Mouse (Mus musculus) embryonic fibroblast, embryonic 13.5 days (primary cell): Measurements from ENCODE around the gene Psmb6. TPM values are rescaled to one million over a fixed set of nuclear protein-coding genes. Genes with fewer than 3 reads are reported as not detected.
"Not testable (repeated sequence)": the region's sequence is repeated elsewhere in the genome, so short reads cannot be mapped to it uniquely, and the experiment has no call there.

Experiments used
- H3K27ac ChIP-seq: 2 replicates; pipeline ENCODE4 v1.5.1; 2012; ENCODE audit warnings: low read length, control low read depth, inconsistent platforms; ENCODE audit not compliant: insufficient read depth
- H3K4me1 ChIP-seq: 2 replicates; pipeline ENCODE4 v1.6.1; 2011; ENCODE audit warnings: low read length; ENCODE audit not compliant: control insufficient read depth, insufficient read depth
- H3K4me3 ChIP-seq: 2 replicates; pipeline ENCODE4 v1.5.1; 2011; ENCODE audit warnings: mild to moderate bottlenecking, control low read depth, low read length; ENCODE audit not compliant: insufficient read depth
- CTCF ChIP-seq: IDR thresholded peaks from 2 replicates; pipeline ENCODE4 v1.5.1; 2011; ENCODE audit warnings: mild to moderate bottlenecking, control low read depth, low read length, moderate library complexity, borderline replicate concordance; ENCODE audit not compliant: insufficient read depth
- POLR2A ChIP-seq: IDR thresholded peaks from 2 replicates; pipeline ENCODE4 v1.6.1; 2011; ENCODE audit warnings: low read depth, mild to moderate bottlenecking, control low read depth, low read length, moderate library complexity
- polyA plus RNA-seq: library from polyadenylated mRNA; stranded (reverse); fragments of >200 nt; gene quantifications from 2 replicates; pipeline ENCODE4 v1.2.4, GENCODE M21; 2011; ENCODE audit warnings: low read depth; ENCODE audit not compliant: missing spikeins, insufficient read length

Psmb6 gene
- polyA plus RNA-seq, 1 experiment: 177 TPM

DNA sequence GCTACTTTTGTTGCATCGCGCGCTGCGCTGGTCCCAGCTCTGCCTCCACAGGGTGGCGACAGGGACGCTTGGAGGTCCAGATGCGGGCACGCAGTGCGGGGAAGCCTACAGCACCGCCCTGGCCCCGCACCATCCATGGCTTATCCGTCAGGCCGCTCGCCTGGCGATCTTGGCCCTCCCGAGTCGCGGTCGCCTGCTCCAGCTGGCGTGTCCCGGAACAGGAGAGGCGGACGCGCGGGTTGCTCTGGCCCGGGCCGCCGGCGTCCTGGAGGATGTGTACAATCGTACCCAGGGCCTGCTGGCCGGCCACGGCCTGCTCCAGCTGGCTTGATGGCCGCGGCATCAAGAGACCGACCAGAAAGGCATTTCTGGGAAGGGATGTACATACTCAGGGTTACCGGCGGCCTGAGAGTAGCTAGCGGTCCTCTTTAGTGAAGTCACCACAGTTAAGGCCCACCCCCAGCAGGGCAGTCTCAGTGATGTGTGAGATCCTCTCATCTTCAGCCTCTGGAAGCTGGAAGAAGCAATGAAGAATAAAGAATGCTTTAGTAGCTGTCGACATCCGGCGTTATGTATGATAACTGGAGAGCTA is 4.9 kb upstream of the Psmb6 start:
- Histone ChIP-seq H3K4me3 (no peak overlapping the region), H3K4me1 (no peaks in the 10 kb centered on the region), H3K27ac (no peak overlapping the region)
- peak; percentile 6; the same call in 1 of the 2 replicates for TF ChIP-seq CTCF
- TF ChIP-seq POLR2A: peak; percentile 35; the same call in 1 of the 2 replicates

DNA sequence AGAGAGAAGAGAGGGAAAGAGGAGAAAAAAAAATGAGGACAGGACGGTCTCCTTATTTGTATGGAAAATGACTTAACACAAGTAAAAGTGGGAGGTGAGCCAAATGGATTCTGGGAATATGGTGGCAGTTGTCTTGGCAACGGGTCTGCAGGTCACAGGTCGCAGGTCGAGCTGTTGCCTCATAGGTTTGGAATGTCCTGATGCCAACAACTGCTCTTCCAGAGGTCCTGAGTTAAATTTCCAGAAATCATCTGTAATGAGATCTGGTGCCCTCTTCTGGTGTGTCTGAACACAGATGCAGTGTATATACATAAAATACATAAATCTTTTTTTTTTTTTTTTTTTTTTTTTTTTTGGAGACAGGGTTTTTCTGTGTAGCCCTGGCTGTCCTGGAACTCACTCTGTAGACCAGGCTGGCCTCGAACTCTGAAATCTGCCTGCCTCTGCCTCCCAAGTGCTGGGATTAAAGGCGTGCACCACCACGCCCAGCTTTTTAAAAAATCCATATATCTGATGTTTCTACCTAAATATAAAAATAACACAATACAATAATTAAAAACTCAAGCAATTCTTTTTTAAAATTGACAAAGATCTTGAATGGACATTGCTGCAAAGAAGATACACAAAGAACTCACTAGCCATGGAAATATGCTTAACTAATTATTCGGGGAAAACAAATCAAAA is 1.7 kb upstream of the Psmb6 start:
- not testable (repeated sequence) for H3K4me3 ChIP-seq, H3K27ac ChIP-seq, H3K4me1 ChIP-seq

DNA sequence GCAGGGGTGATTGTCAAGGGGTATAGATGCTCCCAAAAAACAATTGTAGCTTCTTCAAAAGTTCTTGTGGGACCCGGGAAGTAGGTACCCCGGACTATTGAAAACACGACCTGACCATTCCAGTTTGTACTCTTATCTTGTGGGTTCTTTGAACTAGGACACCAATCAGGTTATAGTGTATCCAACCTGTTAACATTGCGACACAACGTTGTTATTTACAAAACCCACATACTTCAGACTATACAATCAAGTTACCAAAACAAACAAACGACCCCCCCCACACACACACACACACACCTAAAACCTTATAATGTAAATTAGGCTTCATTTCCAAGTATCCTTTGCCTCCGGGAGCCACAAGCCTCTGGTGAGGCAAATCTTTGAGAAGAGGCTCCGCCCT is 385 bp upstream of the Psmb6 start:
- Histone ChIP-seq H3K4me3 (0 out of 2 replicates have a peak overlapping the region, but pooled peaks have one; percentile 12), H3K4me1 (0 out of 2 replicates have a peak, but pooled peaks cover 5% of the 10 kb centered on the region), H3K27ac (no peak overlapping the region)
- TF ChIP-seq POLR2A: no peak; the same call in 1 of the 2 replicates
- no peak for TF ChIP-seq CTCF

DNA sequence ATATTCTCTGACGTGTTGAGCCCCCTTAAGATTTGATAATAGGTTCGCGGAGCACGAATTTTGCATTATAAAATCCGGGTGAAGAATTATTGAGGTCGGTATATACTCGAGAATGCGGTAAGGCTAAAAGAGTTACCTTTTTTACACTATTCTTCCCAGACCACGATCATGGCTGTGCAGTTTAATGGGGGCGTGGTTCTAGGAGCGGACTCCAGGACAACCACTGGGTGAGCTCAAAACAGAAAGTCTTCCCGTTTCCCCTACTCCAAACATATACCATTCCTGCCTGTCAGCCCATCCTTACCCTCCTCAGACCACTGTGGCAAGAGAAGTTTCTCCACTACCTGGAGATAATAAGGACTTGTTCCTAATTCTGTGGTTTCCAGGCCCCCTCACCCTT is 559 bp downstream of the Psmb6 start:
- 0 out of 2 replicates have a peak, but pooled peaks cover 5% of the 10 kb centered on the region for H3K4me1 ChIP-seq
- peak overlapping the region; percentile 97 for H3K4me3 ChIP-seq
- no peak overlapping the region for H3K27ac ChIP-seq
- no peak for TF ChIP-seq POLR2A
- no peak for TF ChIP-seq CTCF

DNA sequence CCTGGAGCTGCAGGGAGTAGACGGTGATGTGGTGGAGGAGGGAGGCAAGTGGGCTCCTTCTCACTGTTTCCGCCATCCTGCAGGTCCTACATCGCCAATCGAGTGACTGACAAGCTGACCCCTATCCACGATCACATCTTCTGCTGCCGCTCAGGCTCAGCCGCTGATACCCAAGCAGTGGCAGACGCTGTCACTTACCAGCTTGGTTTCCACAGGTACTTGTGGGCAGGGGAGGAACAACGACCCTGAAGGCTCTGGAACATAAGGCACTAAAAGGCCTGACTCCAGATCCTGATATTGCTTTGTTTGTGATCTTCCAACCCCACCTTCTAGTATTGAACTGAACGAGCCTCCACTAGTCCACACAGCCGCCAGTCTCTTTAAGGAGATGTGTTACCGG is 1.0 kb downstream of the Psmb6 start:
- peak overlapping the region; percentile 97 for H3K4me3 ChIP-seq
- TF ChIP-seq CTCF (no peak), POLR2A (no peak)
- H3K27ac ChIP-seq: no peak overlapping the region
- H3K4me1 ChIP-seq: 0 out of 2 replicates have a peak, but pooled peaks cover 5% of the 10 kb centered on the region

DNA sequence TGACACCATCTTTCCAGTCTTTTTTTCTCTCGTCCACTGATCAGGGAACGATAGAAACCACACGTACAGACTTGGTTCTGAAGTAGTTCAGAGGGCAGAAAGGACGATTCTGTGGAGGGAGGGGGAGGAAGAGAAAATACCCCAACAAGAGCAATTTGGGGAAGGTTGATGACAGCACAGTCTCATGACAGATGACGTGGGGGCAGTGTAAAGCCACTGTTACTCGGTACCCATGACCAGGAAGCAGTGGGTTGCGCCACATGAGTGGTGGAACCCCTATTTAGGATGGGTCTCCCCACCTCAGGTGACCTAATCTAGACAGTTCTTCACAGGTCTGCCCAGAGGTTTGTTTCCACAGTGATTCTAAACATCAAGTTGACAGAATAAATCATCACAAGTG is 3.4 kb downstream of the Psmb6 start:
- Histone ChIP-seq H3K27ac (no peak overlapping the region), H3K4me1 (0 out of 2 replicates have a peak, but pooled peaks cover 5% of the 10 kb centered on the region), H3K4me3 (no peak overlapping the region)
- TF ChIP-seq POLR2A: 0 out of 2 replicates have a peak, but pooled peaks have one; percentile 5
- no peak for TF ChIP-seq CTCF

DNA sequence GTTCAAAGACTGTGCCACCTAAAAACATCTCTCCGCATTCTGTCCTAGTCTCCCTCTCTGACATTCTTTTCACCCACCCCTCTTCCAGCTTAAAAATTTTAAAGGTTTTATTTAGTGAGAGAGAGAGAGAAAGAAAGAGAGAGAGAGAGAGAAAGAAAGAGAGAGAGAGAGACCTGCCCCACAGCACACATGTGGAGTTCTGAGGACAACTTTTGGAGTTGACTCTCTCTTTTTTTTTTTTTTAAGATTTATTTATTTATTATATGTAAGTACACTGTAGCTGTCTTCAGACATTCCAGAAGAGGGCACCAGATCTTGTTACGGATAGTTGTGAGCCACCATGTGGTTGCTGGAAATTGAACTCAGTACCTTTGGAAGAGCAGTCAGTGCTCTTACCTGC is 5.9 kb downstream of the Psmb6 start:
- H3K27ac ChIP-seq: not testable (repeated sequence)

DNA sequence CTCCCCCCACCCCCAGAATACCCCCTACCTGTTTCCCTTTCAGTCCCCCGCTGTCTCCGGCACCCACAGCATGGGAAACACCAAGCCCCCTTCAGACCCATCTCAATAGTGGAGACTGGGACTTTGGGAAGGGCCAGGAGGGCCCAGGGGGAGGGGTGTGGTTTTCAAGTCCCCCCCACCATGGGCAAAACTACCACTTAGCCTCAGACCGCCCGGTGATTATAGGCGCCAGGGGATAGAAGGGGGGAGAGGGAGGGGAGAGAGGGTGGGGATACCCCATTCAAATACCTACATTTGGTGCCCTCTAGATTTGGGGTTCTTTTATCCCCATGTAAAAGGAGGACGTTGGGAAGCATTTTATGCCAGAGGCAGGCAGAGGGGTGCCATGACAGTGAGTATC is 7.7 kb downstream of the Psmb6 start, which contains the start of gene Gm40193:
TSS of gene Gm40193 (minus strand) at position 101 of the 400 bp plus-strand sequence.
- no peaks in the 10 kb centered on the region for H3K4me1 ChIP-seq
- no peak within 1 kb of the TSS for H3K27ac ChIP-seq
- H3K4me3 ChIP-seq: no peak within 1 kb of the TSS
- TF ChIP-seq POLR2A: no peak
- TF ChIP-seq CTCF: no peak

More for the DNA sequence above, 5.9 kb downstream of the Psmb6 start:
- not testable (repeated sequence) for H3K4me1 ChIP-seq, H3K4me3 ChIP-seq

DNA sequence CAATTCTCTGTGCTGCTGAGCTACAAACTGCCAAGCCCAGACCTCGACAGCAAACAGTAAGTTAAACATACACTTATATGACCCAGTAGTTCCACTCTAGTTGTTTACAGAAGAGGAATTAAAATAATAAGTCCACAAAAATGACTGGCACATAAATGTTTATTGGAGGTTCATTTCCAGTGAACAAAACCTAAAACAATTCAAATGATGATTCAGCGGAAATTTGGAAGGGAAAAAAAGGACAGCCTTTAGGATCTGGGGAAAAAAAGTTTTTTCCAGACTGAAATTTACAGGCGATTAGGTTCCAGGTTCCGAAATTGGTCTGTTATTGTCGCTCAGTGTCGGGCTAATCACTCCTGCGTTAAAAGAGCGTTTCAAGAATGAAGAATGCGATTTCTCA is 14.3 kb downstream of the Psmb6 start:
- TF ChIP-seq POLR2A (no peak), CTCF (no peak)
- H3K27ac ChIP-seq: peak overlapping the region; percentile 47; the same call in 1 of the 2 replicates
- 0 out of 2 replicates have a peak, but pooled peaks cover 5% of the 10 kb centered on the region for H3K4me1 ChIP-seq
- H3K4me3 ChIP-seq: peak overlapping the region; percentile 52

DNA sequence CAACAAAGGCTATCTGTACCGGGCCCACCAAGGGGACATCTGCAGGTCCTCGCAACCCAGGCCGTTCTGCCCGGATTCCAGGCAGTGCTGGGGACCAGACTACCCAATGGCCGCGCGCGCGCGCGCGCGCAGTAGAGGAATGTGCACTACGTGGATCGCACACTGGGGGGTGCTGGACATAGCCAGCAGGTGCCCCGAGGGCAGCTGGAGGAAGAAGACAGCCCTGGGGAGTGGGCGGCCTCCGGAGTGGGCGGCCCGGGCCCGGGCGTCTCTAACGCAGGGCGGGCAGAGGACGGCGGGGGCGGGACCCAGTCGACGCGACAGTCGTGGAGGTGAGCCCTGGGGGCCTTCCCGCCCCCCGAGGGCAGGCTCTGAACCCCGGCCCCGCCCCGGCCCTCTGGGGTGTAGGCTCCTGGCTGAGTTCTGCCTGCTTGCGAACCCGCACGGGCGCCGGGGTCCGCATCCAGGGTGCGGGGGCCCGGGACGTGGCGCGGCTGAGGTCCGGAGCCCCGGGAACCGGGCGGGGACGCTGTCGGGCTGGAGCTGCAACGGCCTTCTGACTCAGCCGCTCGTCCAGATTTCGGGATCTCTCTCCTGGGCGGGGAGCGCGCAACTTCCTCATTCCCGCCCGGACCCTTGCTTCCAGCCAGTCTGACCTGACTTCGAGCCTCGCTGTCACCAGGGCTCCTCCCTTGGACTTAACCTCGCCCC is 14.9 kb downstream of the Psmb6 start, which contains the start of gene Pld2:
TSS of gene Pld2 (plus strand) at position 188 of the 711 bp plus-strand sequence.
- TF ChIP-seq POLR2A (peak; percentile 61), CTCF (peak; percentile 61; the same call in 1 of the 2 replicates)
- H3K4me1 ChIP-seq: 0 out of 2 replicates have a peak, but pooled peaks cover 5% of the 10 kb centered on the region
- H3K27ac ChIP-seq: peak within 1 kb of the TSS; percentile 47; the same call in 1 of the 2 replicates
- peak within 1 kb of the TSS; percentile 52 for H3K4me3 ChIP-seq

DNA sequence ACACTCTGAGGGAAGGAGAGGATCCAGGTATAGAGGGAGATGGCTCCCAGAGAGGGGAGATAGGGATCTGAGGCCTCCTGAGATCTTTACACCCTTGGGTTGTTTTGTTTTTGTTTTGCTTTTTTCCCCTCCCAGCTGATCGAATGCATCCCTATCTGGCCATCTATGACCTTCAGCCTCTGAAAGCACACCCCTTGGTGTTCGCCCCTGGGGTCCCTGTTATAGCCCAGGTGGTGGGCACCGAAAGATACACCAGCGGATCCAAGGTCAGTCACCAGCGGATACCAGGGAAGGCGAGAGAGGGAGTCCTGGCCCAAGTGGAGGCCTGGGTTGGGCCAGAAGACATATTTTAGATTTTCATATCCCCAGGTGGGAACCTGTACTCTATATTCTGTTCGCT is 15.8 kb downstream of the Psmb6 start:
- H3K4me3 ChIP-seq: peak overlapping the region; percentile 52
- H3K4me1 ChIP-seq: 0 out of 2 replicates have a peak, but pooled peaks cover 5% of the 10 kb centered on the region
- TF ChIP-seq POLR2A (no peak), CTCF (no peak)
- H3K27ac ChIP-seq: no peak overlapping the region
